Mouse (Mus musculus) hindbrain, embryonic 15.5 days (tissue): ENCODE results near the gene Krtap3-3. TPM values are rescaled to one million over a fixed set of nuclear protein-coding genes. Genes with fewer than 3 reads are reported as not detected.
"Not testable (repeated sequence)": the region's sequence is repeated elsewhere in the genome, so short reads cannot be mapped to it uniquely, and the experiment has no call there.

Source experiments
- ATAC-seq: fragments of 200-750 bp; cut with Nextera tagmentation; 2 replicates; pipeline ENCODE4 v1.8.0; 2017; ENCODE audit warnings: low read depth, moderate number of reproducible peaks, moderate TSS enrichment; ENCODE audit not compliant: low FRiP score
- H3K27ac ChIP-seq: fragments of 300-500 bp; sonication (generic); replicated peaks from 2 replicates; pipeline ENCODE4 v1.5.1; 2015; ENCODE audit warnings: mild to moderate bottlenecking, inconsistent platforms
- H3K27me3 ChIP-seq: fragments of 300-500 bp; sonication (generic); 2 replicates; pipeline ENCODE4 v1.6.1; 2015; ENCODE audit warnings: control low read depth, inconsistent platforms
- H3K36me3 ChIP-seq: fragments of 300-500 bp; sonication (generic); 2 replicates; pipeline ENCODE4 v1.6.1; 2015; ENCODE audit warnings: control low read depth, inconsistent platforms
- H3K4me1 ChIP-seq: fragments of 300-500 bp; sonication (generic); replicated peaks from 2 replicates; pipeline ENCODE4 v1.6.1; 2015; ENCODE audit warnings: control low read depth, inconsistent platforms
- H3K4me2 ChIP-seq: fragments of 300-500 bp; sonication (generic); 2 replicates; pipeline ENCODE4 v1.6.1; 2015; ENCODE audit warnings: moderate library complexity, mild to moderate bottlenecking, inconsistent platforms
- H3K4me3 ChIP-seq: fragments of 300-500 bp; sonication (generic); 2 replicates; pipeline ENCODE4 v1.5.1; 2015; ENCODE audit warnings: mild to moderate bottlenecking, inconsistent platforms
- H3K9ac ChIP-seq: fragments of 300-500 bp; sonication (generic); 2 replicates; pipeline ENCODE4 v1.6.1; 2015; ENCODE audit warnings: inconsistent platforms
- H3K9me3 ChIP-seq: fragments of 300-500 bp; sonication (generic); 2 replicates; pipeline ENCODE4 v1.6.1; 2016; ENCODE audit warnings: control low read depth, inconsistent platforms
- WGBS: fragments of 180-500 bp; shearing (Covaris S2); methylation state at CpG from one replicate; pipeline ENCODE4 v1.1.7; 2015; 5-methylcytosine and 5-hydroxymethylcytosine counted together
- polyA plus RNA-seq: library from polyadenylated mRNA; unstranded; fragments of >200 nt; fragmentation: Nextera tagmentation; extraction: Ambion mirVana; gene quantifications from 2 replicates; pipeline ENCODE4 v1.2.1, GENCODE M21; 2015

The Krtap3-3 gene
- not detected in 2 replicates for polyA plus RNA-seq

- H3K9me3 ChIP-seq, result no peaks in the 10 kb centered on the region
- H3K36me3 ChIP-seq, result no peaks in the 10 kb centered on the region
- H3K27me3 ChIP-seq, result no peaks in the 10 kb centered on the region
- no peak within 1 kb of the TSS for H3K27ac ChIP-seq
- H3K9ac ChIP-seq, result no peak within 1 kb of the TSS
- H3K4me3 ChIP-seq, result no peak within 1 kb of the TSS
- WGBS, result 56% methylated on average over 4 of the region's 4 CpGs
- no peak within 1 kb of the TSS for H3K4me2 ChIP-seq
- ATAC-seq, result no peak
- no peaks in the 10 kb centered on the region for H3K4me1 ChIP-seq
These were observed at the start of gene Krtap3-3 for GRCm38 (mm10) chr11:99550765-99551164. Gene Krtap3-3 (minus strand): TSS chr11:99550865.

- H3K4me2 ChIP-seq, H3K9ac ChIP-seq, H3K4me3 ChIP-seq, ATAC-seq, H3K27me3 ChIP-seq, H3K9me3 ChIP-seq, H3K36me3 ChIP-seq, H3K4me1 ChIP-seq, H3K27ac ChIP-seq: not testable (repeated sequence)
- 80% methylated on average over 6 of the region's 6 CpGs for WGBS
These were observed 47.1 kb upstream of the Krtap3-3 start, which contains the start of gene Krtap9-3 for GRCm38 (mm10) chr11:99597742-99598141. Gene Krtap9-3 (minus strand): TSS chr11:99598105.

GRCm38 (mm10) chr11:99590981-99591380, 40.3 kb upstream of the Krtap3-3 start, which contains the start of gene Krtap1-3:
Gene Krtap1-3 (minus strand): TSS chr11:99591339.
- WGBS, result 83% methylated on average over 6 of the region's 6 CpGs
- ATAC-seq, result no peak
- Histone ChIP-seq H3K36me3 (no peaks in the 10 kb centered on the region), H3K4me3 (no peak within 1 kb of the TSS), H3K4me1 (no peaks in the 10 kb centered on the region), H3K27me3 (no peaks in the 10 kb centered on the region), H3K27ac (no peak within 1 kb of the TSS), H3K4me2 (no peak within 1 kb of the TSS), H3K9me3 (no peaks in the 10 kb centered on the region), H3K9ac (no peak within 1 kb of the TSS)

GRCm38 (mm10) chr11:99585096-99585495, 34.4 kb upstream of the Krtap3-3 start:
- Histone ChIP-seq H3K9me3 (no peaks in the 10 kb centered on the region), H3K4me2 (no peak overlapping the region), H3K27ac (no peak overlapping the region), H3K27me3 (no peaks in the 10 kb centered on the region), H3K4me1 (no peaks in the 10 kb centered on the region), H3K4me3 (no peak overlapping the region), H3K9ac (no peak overlapping the region), H3K36me3 (no peaks in the 10 kb centered on the region)
- WGBS, result 87% methylated on average over 7 of the region's 7 CpGs
- no peak for ATAC-seq

GRCm38 (mm10) chr11:99583245-99583704, 32.6 kb upstream of the Krtap3-3 start, which contains the start of gene Krtap1-4:
Gene Krtap1-4 (minus strand): TSS chr11:99583654.
- no peak within 1 kb of the TSS for H3K4me2 ChIP-seq
- no peaks in the 10 kb centered on the region for H3K27me3 ChIP-seq
- H3K27ac ChIP-seq, result no peak within 1 kb of the TSS
- H3K36me3 ChIP-seq, result no peaks in the 10 kb centered on the region
- no peak for ATAC-seq
- H3K9ac ChIP-seq, result no peak within 1 kb of the TSS
- H3K9me3 ChIP-seq, result no peaks in the 10 kb centered on the region
- no peaks in the 10 kb centered on the region for H3K4me1 ChIP-seq
- H3K4me3 ChIP-seq, result no peak within 1 kb of the TSS
- WGBS, result 84% methylated on average over 5 of the region's 5 CpGs

- H3K4me1 ChIP-seq, result no peaks in the 10 kb centered on the region
- H3K4me2 ChIP-seq, result no peak overlapping the region
- H3K9ac ChIP-seq, result no peak overlapping the region
- 87% methylated on average over 6 of the region's 6 CpGs for WGBS
- no peak for ATAC-seq
- H3K4me3 ChIP-seq, result no peak overlapping the region
- no peaks in the 10 kb centered on the region for H3K9me3 ChIP-seq
- H3K36me3 ChIP-seq, result no peaks in the 10 kb centered on the region
- H3K27ac ChIP-seq, result no peak overlapping the region
- no peaks in the 10 kb centered on the region for H3K27me3 ChIP-seq
These were observed 30.9 kb upstream of the Krtap3-3 start for GRCm38 (mm10) chr11:99581564-99581963.

- H3K27me3 ChIP-seq, result no peaks in the 10 kb centered on the region
- no peaks in the 10 kb centered on the region for H3K36me3 ChIP-seq
- no peak for ATAC-seq
- no peak overlapping the region for H3K4me3 ChIP-seq
- no peaks in the 10 kb centered on the region for H3K4me1 ChIP-seq
- H3K27ac ChIP-seq, result no peak overlapping the region
- 92% methylated on average over 5 of the region's 5 CpGs for WGBS
- H3K9me3 ChIP-seq, result no peaks in the 10 kb centered on the region
- no peak overlapping the region for H3K9ac ChIP-seq
- H3K4me2 ChIP-seq, result no peak overlapping the region
These were observed 30.4 kb upstream of the Krtap3-3 start for GRCm38 (mm10) chr11:99581051-99581450.

GRCm38 (mm10) chr11:99580636-99581035, 30.0 kb upstream of the Krtap3-3 start, which contains the start of gene Krtap1-5:
Gene Krtap1-5 (minus strand): TSS chr11:99581016.
- 90% methylated on average over 6 of the region's 6 CpGs for whole genome bisulfite sequencing
- no peak within 1 kb of the TSS for H3K27ac ChIP-seq
- H3K9ac ChIP-seq, result no peak within 1 kb of the TSS
- H3K4me1 ChIP-seq, result no peaks in the 10 kb centered on the region
- no peak within 1 kb of the TSS for H3K4me3 ChIP-seq
- ATAC-seq, result no peak
- H3K9me3 ChIP-seq, result no peaks in the 10 kb centered on the region
- H3K27me3 ChIP-seq, result no peaks in the 10 kb centered on the region
- no peak within 1 kb of the TSS for H3K4me2 ChIP-seq
- H3K36me3 ChIP-seq, result no peaks in the 10 kb centered on the region

- WGBS, result 5% methylated on average over 7 of the region's 7 CpGs
- Histone ChIP-seq H3K4me3 (0 out of 2 replicates have a peak overlapping the region, but pooled peaks have one; percentile 9), H3K4me1 (no peaks in the 10 kb centered on the region), H3K27ac (no peak overlapping the region), H3K4me2 (peak overlapping the region; percentile 42), H3K9ac (no peak overlapping the region), H3K27me3 (no peaks in the 10 kb centered on the region), H3K9me3 (no peaks in the 10 kb centered on the region), H3K36me3 (no peaks in the 10 kb centered on the region)
- peak; percentile 59; the same call in 1 of the 2 replicates for ATAC-seq
These were observed 23.4 kb upstream of the Krtap3-3 start for GRCm38 (mm10) chr11:99574106-99574505.

GRCm38 (mm10) chr11:99573164-99573563, 22.5 kb upstream of the Krtap3-3 start:
- no peaks in the 10 kb centered on the region for H3K4me1 ChIP-seq
- no peaks in the 10 kb centered on the region for H3K9me3 ChIP-seq
- no peak overlapping the region for H3K9ac ChIP-seq
- ATAC-seq, result no peak
- H3K27me3 ChIP-seq, result no peaks in the 10 kb centered on the region
- WGBS, result 39% methylated on average over 4 of the region's 4 CpGs
- H3K27ac ChIP-seq, result no peak overlapping the region
- no peak overlapping the region for H3K4me3 ChIP-seq
- no peak overlapping the region for H3K4me2 ChIP-seq
- H3K36me3 ChIP-seq, result no peaks in the 10 kb centered on the region

- Histone ChIP-seq H3K36me3 (no peaks in the 10 kb centered on the region), H3K27ac (no peak within 1 kb of the TSS), H3K4me2 (no peak within 1 kb of the TSS), H3K9me3 (no peaks in the 10 kb centered on the region), H3K4me1 (no peaks in the 10 kb centered on the region), H3K4me3 (no peak within 1 kb of the TSS), H3K9ac (no peak within 1 kb of the TSS), H3K27me3 (no peaks in the 10 kb centered on the region)
- 89% methylated on average over 7 of the region's 7 CpGs for WGBS
- no peak for ATAC-seq
These were observed 15.9 kb upstream of the Krtap3-3 start, which contains the start of gene Krtap3-1 for GRCm38 (mm10) chr11:99566530-99566929. Gene Krtap3-1 (minus strand): TSS chr11:99566630.

GRCm38 (mm10) chr11:99562580-99562979, 11.9 kb upstream of the Krtap3-3 start:
- 81% methylated on average over 6 of the region's 6 CpGs for WGBS
- H3K27ac ChIP-seq, result no peak overlapping the region
- ATAC-seq, result no peak

GRCm38 (mm10) chr11:99559366-99559765, 8.7 kb upstream of the Krtap3-3 start, which contains the start of gene Gm11939:
Gene Gm11939 (minus strand): TSS chr11:99559466.
- Histone ChIP-seq H3K4me3 (no peak within 1 kb of the TSS), H3K4me1 (no peaks in the 10 kb centered on the region)
- WGBS, result 95% methylated on average over 9 of the region's 9 CpGs

More at GRCm38 (mm10) chr11:99562580-99562979, 11.9 kb upstream of the Krtap3-3 start:
- no peaks in the 10 kb centered on the region for H3K9me3 ChIP-seq
- no peaks in the 10 kb centered on the region for H3K27me3 ChIP-seq
- H3K4me3 ChIP-seq, result no peak overlapping the region
- H3K4me2 ChIP-seq, result no peak overlapping the region
- no peak overlapping the region for H3K9ac ChIP-seq
- no peaks in the 10 kb centered on the region for H3K36me3 ChIP-seq
- no peaks in the 10 kb centered on the region for H3K4me1 ChIP-seq

More at GRCm38 (mm10) chr11:99559366-99559765, 8.7 kb upstream of the Krtap3-3 start, which contains the start of gene Gm11939:
- ATAC-seq, result no peak
- Histone ChIP-seq H3K27me3 (no peaks in the 10 kb centered on the region), H3K27ac (no peak within 1 kb of the TSS), H3K9me3 (no peaks in the 10 kb centered on the region), H3K9ac (no peak within 1 kb of the TSS), H3K36me3 (no peaks in the 10 kb centered on the region), H3K4me2 (no peak within 1 kb of the TSS)
